Mouse (Mus musculus): ENCODE measurements around the gene Fam241a. TPM values are rescaled to one million over a fixed set of nuclear protein-coding genes. Genes with fewer than 3 reads are reported as not detected.
A peak's percentile ranks its signal among the peaks of the same experiment; 100 is the strongest.

The Fam241a gene
- polyA plus RNA-seq, 1 experiment from 2014 or later = 4.9 TPM

- no peak for DNase-seq (ENCODE audit: low spot score)
- H3K27me3 ChIP-seq (ENCODE audit: control insufficient read depth, insufficient read depth, low read length) = no peaks in the 10 kb centered on the region; the same call in 1 of the 2 replicates
- no peak overlapping the region for H3K4me2 ChIP-seq (ENCODE audit: low read depth, low read length)
- no peaks in the 10 kb centered on the region for H3K9me3 ChIP-seq (replicated peaks; ENCODE audit: control insufficient read depth, low read length)
- H3K27ac ChIP-seq (replicated peaks; ENCODE audit: low read depth, low read length) = no peak overlapping the region
- 51% methylated on average over 10 of the region's 10 CpGs for WGBS
- H3K36me3 ChIP-seq (replicated peaks; ENCODE audit: control insufficient read depth, insufficient read depth, low read depth, low read length) = no peaks in the 10 kb centered on the region
- no peaks in the 10 kb centered on the region for H3K4me1 ChIP-seq (ENCODE audit: control insufficient read depth, insufficient read depth, low read length)
- no peak overlapping the region for H3K9ac ChIP-seq (replicated peaks; ENCODE audit: low read length)
- H3K4me3 ChIP-seq (ENCODE audit: low read depth, low read length) = no peak overlapping the region
- ATAC-seq (replicated peaks; ENCODE audit: insufficient number of reproducible peaks, low FRiP score, low TSS enrichment, low read depth) = no peak
Observed at GRCm38 (mm10) chr3:127891906-127892305, 4.2 kb downstream of the Fam241a start.

GRCm38 (mm10) chr3:127890008-127890407, 6.1 kb downstream of the Fam241a start:
- H3K27ac ChIP-seq (replicated peaks; ENCODE audit: low read depth, low read length) = no peak overlapping the region
- H3K9me3 ChIP-seq (replicated peaks; ENCODE audit: control insufficient read depth, low read length) = no peaks in the 10 kb centered on the region
- H3K4me3 ChIP-seq (ENCODE audit: low read depth, low read length) = no peak overlapping the region
- ATAC-seq (replicated peaks; ENCODE audit: insufficient number of reproducible peaks, low FRiP score, low TSS enrichment, low read depth) = no peak
- no peaks in the 10 kb centered on the region for H3K36me3 ChIP-seq (replicated peaks; ENCODE audit: control insufficient read depth, insufficient read depth, low read depth, low read length)
- no peaks in the 10 kb centered on the region; the same call in 1 of the 2 replicates for H3K27me3 ChIP-seq (ENCODE audit: control insufficient read depth, insufficient read depth, low read length)
- no peaks in the 10 kb centered on the region for H3K4me1 ChIP-seq (ENCODE audit: control insufficient read depth, insufficient read depth, low read length)
- DNase-seq (ENCODE audit: low spot score) = no peak
- H3K9ac ChIP-seq (replicated peaks; ENCODE audit: low read length) = no peak overlapping the region
- H3K4me2 ChIP-seq (ENCODE audit: low read depth, low read length) = no peak overlapping the region

- no peak for DNase-seq (ENCODE audit: low spot score)
- WGBS = 69% methylated on average over 3 of the region's 3 CpGs
- ATAC-seq (replicated peaks; ENCODE audit: insufficient number of reproducible peaks, low FRiP score, low TSS enrichment, low read depth) = no peak
- Histone ChIP-seq H3K36me3 (replicated peaks; ENCODE audit: control insufficient read depth, insufficient read depth, low read depth, low read length) (no peaks in the 10 kb centered on the region), H3K9ac (replicated peaks; ENCODE audit: low read length) (no peak overlapping the region), H3K4me1 (ENCODE audit: control insufficient read depth, insufficient read depth, low read length) (no peaks in the 10 kb centered on the region), H3K4me3 (ENCODE audit: low read depth, low read length) (no peak overlapping the region), H3K4me2 (ENCODE audit: low read depth, low read length) (no peak overlapping the region), H3K9me3 (replicated peaks; ENCODE audit: control insufficient read depth, low read length) (no peaks in the 10 kb centered on the region), H3K27ac (replicated peaks; ENCODE audit: low read depth, low read length) (no peak overlapping the region), H3K27me3 (ENCODE audit: control insufficient read depth, insufficient read depth, low read length) (no peaks in the 10 kb centered on the region)
Observed at GRCm38 (mm10) chr3:127889570-127889969, 6.6 kb downstream of the Fam241a start.

GRCm38 (mm10) chr3:127881684-127882083, 14.4 kb downstream of the Fam241a start:
- Histone ChIP-seq H3K27me3 (ENCODE audit: control insufficient read depth, insufficient read depth, low read length) (no peaks in the 10 kb centered on the region), H3K4me2 (ENCODE audit: low read depth, low read length) (no peak overlapping the region), H3K4me1 (ENCODE audit: control insufficient read depth, insufficient read depth, low read length) (no peaks in the 10 kb centered on the region), H3K27ac (replicated peaks; ENCODE audit: low read depth, low read length) (no peak overlapping the region), H3K36me3 (replicated peaks; ENCODE audit: control insufficient read depth, insufficient read depth, low read depth, low read length) (no peaks in the 10 kb centered on the region), H3K9me3 (replicated peaks; ENCODE audit: control insufficient read depth, low read length) (no peaks in the 10 kb centered on the region), H3K4me3 (ENCODE audit: low read depth, low read length) (no peak overlapping the region), H3K9ac (replicated peaks; ENCODE audit: low read length) (no peak overlapping the region)
- ATAC-seq (replicated peaks; ENCODE audit: insufficient number of reproducible peaks, low FRiP score, low TSS enrichment, low read depth) (no peak), DNase-seq (ENCODE audit: low spot score) (no peak)
- 66% methylated on average over 2 of the region's 2 CpGs for WGBS

GRCm38 (mm10) chr3:127879968-127880367, 16.2 kb downstream of the Fam241a start:
- no peak overlapping the region for H3K4me3 ChIP-seq (ENCODE audit: low read depth, low read length)
- no peak for DNase-seq (ENCODE audit: low spot score)
- no peaks in the 10 kb centered on the region for H3K4me1 ChIP-seq (ENCODE audit: control insufficient read depth, insufficient read depth, low read length)
- no peaks in the 10 kb centered on the region for H3K27me3 ChIP-seq (ENCODE audit: control insufficient read depth, insufficient read depth, low read length)
- no peak overlapping the region for H3K4me2 ChIP-seq (ENCODE audit: low read depth, low read length)
- 76% methylated on average over 3 of the region's 3 CpGs for WGBS
- H3K36me3 ChIP-seq (replicated peaks; ENCODE audit: control insufficient read depth, insufficient read depth, low read depth, low read length) = no peaks in the 10 kb centered on the region
- no peak for ATAC-seq (replicated peaks; ENCODE audit: insufficient number of reproducible peaks, low FRiP score, low TSS enrichment, low read depth)
- no peaks in the 10 kb centered on the region for H3K9me3 ChIP-seq (replicated peaks; ENCODE audit: control insufficient read depth, low read length)
- H3K9ac ChIP-seq (replicated peaks; ENCODE audit: low read length) = no peak overlapping the region
- H3K27ac ChIP-seq (replicated peaks; ENCODE audit: low read depth, low read length) = no peak overlapping the region

- no peaks in the 10 kb centered on the region for H3K4me1 ChIP-seq (ENCODE audit: control insufficient read depth, insufficient read depth, low read length)
- no peaks in the 10 kb centered on the region for H3K9me3 ChIP-seq (replicated peaks; ENCODE audit: control insufficient read depth, low read length)
- H3K27ac ChIP-seq (replicated peaks; ENCODE audit: low read depth, low read length) = no peak overlapping the region
- ATAC-seq (replicated peaks; ENCODE audit: insufficient number of reproducible peaks, low FRiP score, low TSS enrichment, low read depth) = no peak
- no peaks in the 10 kb centered on the region for H3K27me3 ChIP-seq (ENCODE audit: control insufficient read depth, insufficient read depth, low read length)
- H3K4me3 ChIP-seq (ENCODE audit: low read depth, low read length) = no peak overlapping the region
- H3K4me2 ChIP-seq (ENCODE audit: low read depth, low read length) = no peak overlapping the region
- H3K36me3 ChIP-seq (replicated peaks; ENCODE audit: control insufficient read depth, insufficient read depth, low read depth, low read length) = no peaks in the 10 kb centered on the region
- no peak for DNase-seq (ENCODE audit: low spot score)
- 85% methylated on average over 2 of the region's 2 CpGs for WGBS
- H3K9ac ChIP-seq (replicated peaks; ENCODE audit: low read length) = no peak overlapping the region
Observed at GRCm38 (mm10) chr3:127875509-127875908, 20.6 kb downstream of the Fam241a start.

- no peak for ATAC-seq (replicated peaks; ENCODE audit: insufficient number of reproducible peaks, low FRiP score, low TSS enrichment, low read depth)
- Histone ChIP-seq H3K4me3 (ENCODE audit: low read depth, low read length) (no peak overlapping the region), H3K9ac (replicated peaks; ENCODE audit: low read length) (no peak overlapping the region)
Observed at GRCm38 (mm10) chr3:127875059-127875458, 21.1 kb downstream of the Fam241a start.

GRCm38 (mm10) chr3:127874254-127874883, 21.8 kb downstream of the Fam241a start:
- 0 out of 2 replicates have a peak, but pooled peaks have one; percentile 62 for ATAC-seq (replicated peaks; ENCODE audit: insufficient number of reproducible peaks, low FRiP score, low TSS enrichment, low read depth)
- H3K27ac ChIP-seq (replicated peaks; ENCODE audit: low read depth, low read length) = no peak overlapping the region
- no peaks in the 10 kb centered on the region for H3K36me3 ChIP-seq (replicated peaks; ENCODE audit: control insufficient read depth, insufficient read depth, low read depth, low read length)
- H3K9ac ChIP-seq (replicated peaks; ENCODE audit: low read length) = no peak overlapping the region
- no peak overlapping the region for H3K4me2 ChIP-seq (ENCODE audit: low read depth, low read length)
- WGBS = 56% methylated on average over 4 of the region's 4 CpGs
- H3K9me3 ChIP-seq (replicated peaks; ENCODE audit: control insufficient read depth, low read length) = no peaks in the 10 kb centered on the region
- H3K4me3 ChIP-seq (ENCODE audit: low read depth, low read length) = no peak overlapping the region
- H3K4me1 ChIP-seq (ENCODE audit: control insufficient read depth, insufficient read depth, low read length) = no peaks in the 10 kb centered on the region
- no peaks in the 10 kb centered on the region for H3K27me3 ChIP-seq (ENCODE audit: control insufficient read depth, insufficient read depth, low read length)
- DNase-seq (ENCODE audit: low spot score) = no peak

More at GRCm38 (mm10) chr3:127875059-127875458, 21.1 kb downstream of the Fam241a start:
- Histone ChIP-seq H3K4me1 (ENCODE audit: control insufficient read depth, insufficient read depth, low read length) (no peaks in the 10 kb centered on the region), H3K36me3 (replicated peaks; ENCODE audit: control insufficient read depth, insufficient read depth, low read depth, low read length) (no peaks in the 10 kb centered on the region), H3K27ac (replicated peaks; ENCODE audit: low read depth, low read length) (no peak overlapping the region), H3K9me3 (replicated peaks; ENCODE audit: control insufficient read depth, low read length) (no peaks in the 10 kb centered on the region), H3K27me3 (ENCODE audit: control insufficient read depth, insufficient read depth, low read length) (no peaks in the 10 kb centered on the region), H3K4me2 (ENCODE audit: low read depth, low read length) (no peak overlapping the region)
- DNase-seq (ENCODE audit: low spot score) = no peak
- WGBS = 85% methylated on average over 7 of the region's 7 CpGs

All from embryonic facial prominence, embryonic 11.5 days (tissue).